Mouse (Mus musculus): Measurements from ENCODE around the gene Slc15a2.

The Slc15a2 gene

DNA sequence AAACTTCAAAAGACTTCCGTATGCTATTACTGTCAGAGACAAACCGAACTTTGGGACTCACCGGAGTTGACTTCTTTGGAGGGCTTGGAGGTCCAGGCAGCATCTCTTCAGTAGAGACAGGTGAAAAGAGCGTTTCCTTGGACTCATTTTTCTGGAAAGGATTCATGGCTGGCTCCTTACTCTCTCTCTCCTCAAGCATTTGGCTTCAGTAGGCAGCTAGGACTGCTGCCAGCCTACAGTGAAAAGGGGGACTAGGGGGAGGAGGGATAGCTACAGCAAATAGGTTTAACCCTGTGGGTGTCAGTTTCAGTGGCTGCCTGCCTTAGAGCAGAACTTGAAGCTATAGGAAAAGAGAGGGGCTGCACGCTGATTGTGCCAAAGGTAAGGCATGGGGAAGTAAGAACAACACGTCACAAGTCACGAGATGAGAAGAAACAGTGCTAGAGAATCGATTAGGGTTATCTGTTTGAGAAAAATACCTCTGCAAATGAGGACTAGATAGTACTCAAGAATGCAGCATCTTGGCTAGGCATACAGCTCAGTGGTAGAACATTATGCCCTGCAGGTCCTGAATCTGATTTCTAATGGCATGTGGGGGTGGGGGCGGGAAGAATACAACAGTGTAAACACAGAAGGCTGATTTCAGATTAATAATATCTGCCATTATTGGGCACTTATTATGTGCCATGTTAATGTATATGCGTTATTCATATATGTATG lies at the start of gene Slc15a2:
Gene Slc15a2 (minus strand): TSS at position 369 of the 720 bp plus-strand sequence.
- no peak for DNase-seq (ENCODE audit: low spot score in 2 of 2)

DNA sequence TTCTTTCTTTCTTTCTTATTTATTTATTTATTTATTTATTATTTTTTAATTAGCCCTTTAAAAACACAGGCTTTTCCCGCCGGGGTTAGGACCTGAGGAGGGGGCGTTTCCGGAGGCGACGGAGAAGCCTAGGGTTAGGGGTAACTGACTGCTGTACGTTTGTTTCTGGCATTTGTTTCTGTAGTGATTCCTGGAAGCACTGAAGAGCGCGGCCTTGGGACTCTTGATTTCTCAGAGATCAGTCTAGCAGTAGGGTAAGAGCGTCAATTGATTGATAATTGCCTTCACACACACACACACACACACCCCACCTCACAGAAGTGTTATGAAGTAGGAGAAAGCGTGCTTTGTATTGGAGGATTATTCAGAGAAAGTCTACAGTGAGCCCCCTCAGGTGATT lies 44.1 kb upstream of the Slc15a2 start:
- DNase-seq (ENCODE audit: low spot score in 2 of 2) = no peak

DNA sequence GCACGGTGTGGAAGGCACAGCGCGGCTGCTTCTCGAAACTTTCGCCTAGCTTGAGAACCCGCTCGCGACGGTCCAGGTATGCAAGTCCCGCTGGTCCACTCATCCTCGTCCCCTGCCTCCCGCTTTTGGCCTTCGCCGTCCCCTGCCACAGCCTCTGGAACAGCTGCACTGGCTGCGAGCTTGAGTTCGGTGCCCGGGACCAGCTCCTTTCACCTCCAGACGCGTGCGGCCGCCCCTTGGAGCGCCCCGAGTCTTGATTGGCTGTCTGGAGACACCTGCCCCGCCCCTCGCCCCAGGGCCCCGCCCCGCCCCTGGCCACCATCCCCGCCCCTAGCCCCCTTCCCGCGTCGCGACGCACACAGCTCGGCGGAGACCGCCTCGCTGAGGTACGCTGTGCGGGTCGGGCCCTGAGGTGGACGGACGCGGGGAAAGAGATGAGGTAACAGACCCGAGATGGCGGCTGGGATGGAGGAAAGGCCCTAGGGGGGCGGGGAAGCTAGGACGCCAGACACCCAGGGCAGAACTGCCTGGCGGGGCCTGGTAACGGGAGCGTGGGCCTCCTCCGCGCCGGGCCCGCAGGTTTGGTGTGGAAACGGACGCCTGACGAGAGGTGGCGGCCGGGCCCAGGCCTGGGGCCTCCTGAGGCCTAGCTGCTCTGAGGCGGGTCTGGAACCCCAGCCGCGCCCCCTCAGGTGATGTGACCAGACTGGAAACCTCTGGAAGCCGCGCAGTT lies 43.5 kb upstream of the Slc15a2 start, which contains the start of gene Iqcb1:
Gene Iqcb1 (plus strand): TSS at position 332 of the 733 bp plus-strand sequence.
- peak; percentile 73 to 78 for DNase-seq (ENCODE audit: low spot score in 2 of 2)

DNA sequence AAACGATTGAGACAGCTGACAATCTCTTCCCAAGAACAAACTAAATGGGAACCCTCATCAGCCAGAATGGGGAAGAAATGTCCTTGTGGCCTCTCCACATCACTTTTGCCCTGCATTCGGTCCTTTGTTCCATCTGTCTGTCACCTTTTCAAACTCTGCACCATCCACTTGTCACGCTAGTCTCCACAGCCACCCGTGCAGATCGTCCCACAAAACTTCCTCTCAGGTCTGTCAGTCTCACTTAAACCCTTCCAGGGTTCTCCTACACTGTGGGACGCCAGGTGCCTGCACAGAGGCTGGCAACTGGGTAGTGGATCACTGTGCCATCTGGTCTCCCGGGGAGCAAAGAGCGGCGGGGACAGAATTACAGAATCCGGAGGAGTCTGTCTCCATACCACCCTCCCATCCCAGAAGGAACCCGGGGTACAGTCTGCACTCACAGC lies 42.9 kb upstream of the Slc15a2 start:
- no peak for DNase-seq (ENCODE audit: low spot score in 2 of 2)

DNA sequence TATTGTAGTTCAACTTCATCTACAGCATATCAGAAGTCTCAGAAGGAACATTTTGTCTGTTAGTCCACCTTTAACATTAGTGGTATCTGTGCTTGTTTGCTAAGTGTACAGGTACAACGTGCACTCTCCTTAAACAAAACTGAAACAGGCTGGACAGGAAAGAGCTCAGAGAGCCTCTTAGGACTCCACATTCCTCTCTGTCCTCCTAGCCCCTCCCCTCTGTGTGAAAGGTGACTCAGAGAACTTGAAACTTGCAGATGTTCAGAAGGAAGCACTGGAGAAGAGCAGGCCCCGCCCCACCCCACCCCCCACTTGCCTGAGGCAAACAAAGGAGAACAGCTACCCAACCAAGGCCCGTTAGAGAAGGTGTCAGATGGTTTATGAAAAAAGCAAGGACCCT lies 36.7 kb upstream of the Slc15a2 start:
- no peak for DNase-seq (ENCODE audit: low spot score in 2 of 2)

DNA sequence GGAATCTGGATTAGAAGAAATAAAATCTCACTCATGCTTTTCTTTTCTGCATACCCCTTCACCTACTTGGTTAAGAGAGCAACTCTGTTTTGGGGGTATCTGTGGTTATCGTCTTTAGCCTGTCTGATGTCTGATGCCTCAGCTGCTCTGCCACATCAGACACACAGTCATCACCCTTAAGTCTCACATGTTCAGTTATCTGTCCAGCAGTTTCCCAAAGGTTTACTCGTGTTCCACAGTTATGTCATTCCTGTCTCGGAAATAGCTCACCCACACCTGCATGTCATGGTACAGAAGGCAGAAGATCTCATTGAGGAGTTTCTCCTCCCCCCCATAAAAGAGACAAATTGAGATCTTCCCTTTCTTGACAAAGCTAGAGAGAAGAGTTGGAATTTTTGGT lies 36.0 kb upstream of the Slc15a2 start:
- no peak for DNase-seq (ENCODE audit: low spot score in 2 of 2)

DNA sequence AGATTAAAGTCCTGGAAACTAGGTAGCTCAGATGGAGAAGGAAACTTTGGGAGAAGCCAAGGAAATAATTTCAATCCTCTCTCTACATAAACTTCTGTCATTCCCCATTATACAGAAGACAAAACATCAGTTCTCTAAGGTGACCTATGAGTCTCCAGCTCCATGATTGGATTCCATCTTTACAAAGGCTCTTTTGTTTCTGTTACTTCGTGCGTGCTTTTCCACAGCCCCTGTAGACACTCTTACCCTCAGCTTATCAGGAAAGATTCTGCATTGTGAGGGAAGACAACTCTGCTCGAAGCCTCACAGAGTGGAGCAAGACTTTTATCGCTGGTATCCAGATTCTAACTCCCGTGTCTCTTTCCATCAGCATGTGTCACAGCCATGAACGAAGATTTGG lies 35.3 kb upstream of the Slc15a2 start:
- no peak for DNase-seq (ENCODE audit: low spot score in 2 of 2)

DNA sequence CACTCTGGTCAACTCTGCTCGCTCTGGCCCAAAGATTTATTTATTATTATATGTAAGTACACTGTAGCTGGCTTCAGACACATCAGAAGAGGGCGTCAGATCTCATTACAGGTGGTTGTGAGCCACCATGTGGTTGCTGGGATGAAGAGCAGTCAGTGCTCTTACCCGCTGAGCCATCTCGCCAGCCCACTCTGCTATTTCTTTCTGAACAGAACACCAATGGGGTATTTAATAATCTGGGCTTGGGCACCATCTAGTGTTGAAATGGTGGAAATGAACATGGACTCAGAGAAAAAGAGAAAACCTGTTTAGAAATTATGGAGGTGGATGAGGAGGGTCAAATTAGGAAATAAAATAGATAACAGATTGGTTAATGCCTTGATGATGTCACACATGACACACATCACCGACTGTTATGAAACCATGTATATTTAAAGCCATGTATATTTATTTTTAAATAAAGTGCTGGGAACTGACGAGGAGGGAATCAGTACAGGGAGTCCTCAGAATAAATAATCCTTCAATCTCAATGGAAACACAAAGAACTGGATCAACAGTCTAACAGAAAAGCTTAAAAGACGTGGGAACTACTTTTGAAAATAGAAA lies 32.7 kb upstream of the Slc15a2 start:
- peak in 1 of 2 experiments; percentile 56 for DNase-seq (ENCODE audit: low spot score in 2 of 2)

DNA sequence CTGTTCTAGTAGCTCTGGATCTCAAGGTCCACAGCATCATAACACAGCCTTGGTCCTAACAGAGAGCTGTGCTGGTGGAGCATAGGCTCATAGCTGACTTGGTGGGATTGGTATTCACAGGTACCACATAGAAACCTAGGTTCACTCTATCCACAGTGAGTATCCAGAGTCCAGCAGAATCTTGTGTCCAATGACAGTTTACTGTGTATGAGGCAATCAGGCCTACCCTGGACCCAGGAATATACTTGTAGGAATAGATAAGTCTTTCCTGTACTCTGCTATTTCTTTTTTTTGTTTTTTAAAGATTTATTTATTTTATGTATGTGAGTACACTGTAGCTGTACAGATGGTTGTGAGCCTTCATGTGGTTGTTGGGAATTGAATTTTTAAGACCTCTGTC lies 32.2 kb upstream of the Slc15a2 start:
- DNase-seq (ENCODE audit: low spot score in 2 of 2) = no peak

DNA sequence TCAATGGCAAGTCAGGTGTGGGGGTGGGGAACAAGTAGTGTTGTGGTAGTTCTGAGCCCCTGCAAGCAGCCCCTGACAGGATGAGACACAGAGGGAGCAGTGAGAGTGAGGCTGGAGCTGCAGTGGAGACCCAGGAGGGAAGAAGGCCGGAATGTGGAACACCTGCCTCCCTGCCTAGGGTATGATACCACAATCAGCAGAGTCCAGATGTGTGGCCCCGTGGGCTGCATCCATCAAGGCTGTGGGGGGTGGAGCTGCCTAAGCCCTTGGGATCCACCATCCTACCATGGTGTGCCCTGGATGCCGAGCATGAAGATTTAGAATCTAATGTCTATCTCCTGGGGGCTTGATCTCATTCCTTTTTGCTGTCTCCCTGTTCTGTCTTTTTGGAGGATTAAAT lies 28.9 kb upstream of the Slc15a2 start:
- no peak for DNase-seq (ENCODE audit: low spot score in 2 of 2)

DNA sequence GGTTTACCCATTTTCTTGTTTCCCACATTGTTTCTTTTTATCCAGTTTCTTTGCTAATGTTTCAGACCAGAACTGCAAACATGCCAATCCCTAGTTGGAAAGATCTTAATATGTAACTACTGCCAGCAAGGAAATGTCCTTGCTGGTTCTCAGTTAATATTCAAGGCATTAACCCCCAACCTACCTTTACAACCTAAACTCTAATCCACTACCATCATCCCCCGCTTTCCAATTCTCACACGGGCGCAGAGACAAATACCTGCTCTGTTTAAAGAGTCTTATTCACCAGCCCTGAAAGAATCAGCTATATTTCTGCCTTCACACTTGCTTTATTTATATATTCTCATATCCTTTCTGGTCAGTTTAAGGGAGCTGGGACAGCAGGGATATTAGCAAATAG lies 23.9 kb upstream of the Slc15a2 start:
- no peak for DNase-seq (ENCODE audit: low spot score in 2 of 2)

DNA sequence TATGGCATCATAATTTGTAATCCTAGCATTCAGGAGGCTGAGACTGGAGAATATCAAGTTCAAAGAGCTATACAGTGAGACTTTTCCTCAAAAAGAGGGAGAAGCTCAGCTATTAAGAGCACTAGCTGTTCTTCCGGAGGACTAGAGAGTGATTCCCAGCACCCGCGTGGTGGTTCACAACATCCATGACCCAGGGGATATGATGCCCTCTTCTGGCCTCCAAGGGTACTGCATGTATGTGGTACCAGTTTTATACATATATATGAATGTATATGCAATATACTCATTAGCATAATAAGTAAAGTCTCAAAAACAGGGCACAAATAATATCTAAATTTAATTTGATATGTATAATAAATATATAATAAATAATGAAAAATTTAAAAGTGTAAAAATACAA lies 17.6 kb upstream of the Slc15a2 start:
- no peak for DNase-seq (ENCODE audit: low spot score in 2 of 2)

DNA sequence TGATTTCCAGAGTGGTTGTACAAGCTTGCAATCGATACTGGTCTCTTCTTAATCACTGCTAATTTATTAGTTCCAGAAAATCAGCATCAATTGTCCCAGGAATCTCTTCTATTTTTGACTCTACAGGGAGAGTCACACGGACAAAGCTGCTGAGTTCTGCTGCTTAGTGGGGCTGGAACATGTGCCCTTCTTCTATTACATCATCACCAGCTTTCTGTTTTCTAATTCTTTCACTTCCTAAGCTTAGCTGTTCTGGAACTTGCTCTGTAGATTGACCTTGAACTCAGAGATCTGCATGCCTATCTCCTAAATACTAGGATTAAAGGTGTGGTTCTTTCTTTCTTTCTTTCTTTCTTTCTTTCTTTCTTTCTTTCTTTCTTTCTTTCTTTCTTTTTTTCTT lies 13.6 kb upstream of the Slc15a2 start:
- no peak for DNase-seq (ENCODE audit: low spot score in 2 of 2)

DNA sequence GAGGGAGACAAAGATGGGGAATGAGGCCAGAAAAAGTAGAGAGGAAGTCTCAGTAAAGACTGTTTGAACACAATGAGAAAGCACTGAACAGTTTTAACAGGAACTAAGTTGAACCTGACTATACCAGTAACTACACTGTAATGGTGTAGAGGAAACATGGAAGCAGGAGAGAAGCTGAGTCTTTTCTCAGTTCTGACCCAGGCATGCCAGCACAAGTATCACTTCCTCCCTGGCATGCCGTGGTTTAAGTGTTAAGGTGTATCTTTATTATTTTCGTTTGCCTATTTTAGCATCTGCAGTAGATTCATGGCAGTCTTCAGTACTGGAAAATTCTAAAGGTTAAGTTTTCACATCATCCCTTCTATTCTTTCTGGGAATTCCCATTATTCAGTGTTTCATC lies 10.2 kb upstream of the Slc15a2 start:
- no peak for DNase-seq (ENCODE audit: low spot score in 2 of 2)

DNA sequence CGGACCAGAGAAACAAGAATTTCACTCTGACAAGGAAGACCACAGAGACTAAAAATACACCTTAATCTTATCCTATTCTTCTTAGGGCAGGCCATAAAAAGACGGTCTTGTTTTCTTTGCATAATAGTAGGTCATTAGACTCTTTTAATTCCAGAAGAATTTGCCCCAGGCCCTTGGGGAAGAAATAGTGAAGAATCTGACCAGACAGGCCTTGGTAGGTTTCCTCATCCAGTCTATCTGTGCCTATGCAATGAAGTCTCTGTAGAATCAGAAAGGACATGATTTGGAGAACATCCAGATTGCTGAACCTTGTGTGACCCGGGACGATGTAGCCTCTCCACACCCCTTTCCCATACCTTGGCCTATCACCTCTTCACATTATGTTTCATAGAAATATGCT lies 5.4 kb upstream of the Slc15a2 start:
- DNase-seq (ENCODE audit: low spot score in 2 of 2) = no peak

DNA sequence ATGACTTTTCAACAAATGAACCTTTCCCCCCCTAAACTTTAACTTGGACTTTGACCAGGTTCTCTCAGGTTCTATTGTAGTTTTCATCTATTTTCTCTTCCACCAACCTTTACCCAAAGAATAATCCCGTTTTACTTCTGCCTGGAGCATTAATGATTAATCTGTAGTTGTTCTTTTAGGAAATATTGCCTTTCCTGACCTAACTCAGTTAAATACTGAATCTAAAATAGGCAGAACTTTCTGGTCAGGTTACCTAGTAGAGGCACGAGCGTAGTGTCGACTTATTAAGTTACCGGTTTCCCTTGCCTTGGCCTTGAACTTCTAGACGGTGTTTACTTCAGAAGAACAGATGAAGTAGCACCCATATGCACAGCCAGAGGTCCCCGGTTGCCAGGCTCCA lies 1.7 kb upstream of the Slc15a2 start:
- DNase-seq (ENCODE audit: low spot score in 2 of 2) = no peak

DNA sequence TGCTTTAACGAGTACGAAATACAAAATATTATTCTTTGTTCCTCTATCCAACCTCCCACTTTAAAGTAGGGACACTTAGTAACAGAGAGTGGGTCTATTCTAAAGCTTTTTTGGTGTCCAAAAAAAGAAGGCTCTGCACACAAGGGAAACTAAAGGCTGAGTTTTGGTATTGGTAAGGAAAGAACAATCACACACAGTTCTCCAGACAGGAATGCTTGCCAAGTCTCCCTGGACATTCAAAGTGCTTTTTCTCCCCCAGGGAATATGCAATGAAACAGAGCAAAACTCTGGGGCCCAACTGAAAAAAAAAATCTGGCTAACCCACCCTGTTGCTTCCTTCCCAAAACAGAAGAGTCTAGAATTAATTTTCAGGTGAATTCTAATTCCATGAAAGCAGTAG lies 616 bp downstream of the Slc15a2 start:
- DNase-seq (ENCODE audit: low spot score in 2 of 2) = no peak

DNA sequence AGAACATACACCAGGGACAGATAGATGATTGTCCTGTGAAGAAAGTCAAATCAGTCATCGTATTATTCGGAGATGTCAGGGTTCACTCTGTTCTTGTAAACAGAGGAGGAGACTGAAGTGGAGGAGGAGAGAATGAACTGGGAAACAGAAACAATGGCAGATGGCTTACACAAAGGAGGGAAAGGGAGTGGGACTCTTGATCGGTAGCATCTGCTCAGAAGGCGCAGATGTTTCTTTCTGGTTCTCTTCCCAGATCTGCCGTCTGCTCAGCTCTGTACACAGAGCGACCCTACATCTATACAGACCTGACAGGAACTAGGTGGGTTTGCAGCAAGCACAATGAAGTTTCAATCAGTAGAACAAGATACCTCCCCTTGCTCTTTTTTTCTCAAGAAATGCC lies 9.1 kb downstream of the Slc15a2 start:
- no peak for DNase-seq (ENCODE audit: low spot score in 2 of 2)

DNA sequence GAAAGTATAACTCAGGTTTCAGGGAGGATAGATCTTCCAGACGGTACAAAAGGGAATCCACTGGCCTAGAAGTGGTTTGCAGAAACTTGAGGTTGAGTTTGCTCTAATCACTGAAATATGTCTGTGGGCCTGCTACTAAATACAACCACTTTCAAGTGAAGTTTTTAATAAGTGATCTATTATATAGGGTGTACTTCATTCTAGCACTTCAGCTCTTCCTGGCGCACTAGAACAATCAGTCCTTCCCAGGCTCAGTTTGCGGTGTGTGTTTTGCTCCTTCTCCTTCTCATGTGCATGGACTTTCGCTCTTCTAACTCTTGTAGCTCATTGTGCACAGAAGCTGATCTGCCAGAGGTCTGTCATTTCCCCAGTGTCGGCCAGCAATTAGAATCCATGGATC lies 11.8 kb downstream of the Slc15a2 start:
- no peak for DNase-seq (ENCODE audit: low spot score in 2 of 2)

DNA sequence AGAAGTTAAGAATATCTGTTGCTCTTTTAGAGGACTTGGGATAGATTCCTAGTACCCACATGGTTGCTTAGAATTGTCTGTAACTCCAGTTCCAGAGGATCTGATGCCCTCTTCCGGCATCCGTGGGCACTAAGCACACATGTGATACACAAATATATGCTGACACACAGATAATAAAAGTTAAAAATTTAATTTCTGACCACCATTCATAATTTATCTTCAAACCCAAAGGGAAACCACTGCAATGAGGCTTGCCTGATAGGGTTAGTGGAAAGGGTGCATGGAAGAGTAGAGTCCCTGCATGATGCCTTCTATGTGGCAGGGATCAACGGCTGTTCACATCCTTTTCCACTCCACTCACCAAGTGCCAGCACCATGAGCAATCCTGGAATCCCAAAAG lies 13.1 kb downstream of the Slc15a2 start:
- no peak for DNase-seq (ENCODE audit: low spot score in 2 of 2)

DNA sequence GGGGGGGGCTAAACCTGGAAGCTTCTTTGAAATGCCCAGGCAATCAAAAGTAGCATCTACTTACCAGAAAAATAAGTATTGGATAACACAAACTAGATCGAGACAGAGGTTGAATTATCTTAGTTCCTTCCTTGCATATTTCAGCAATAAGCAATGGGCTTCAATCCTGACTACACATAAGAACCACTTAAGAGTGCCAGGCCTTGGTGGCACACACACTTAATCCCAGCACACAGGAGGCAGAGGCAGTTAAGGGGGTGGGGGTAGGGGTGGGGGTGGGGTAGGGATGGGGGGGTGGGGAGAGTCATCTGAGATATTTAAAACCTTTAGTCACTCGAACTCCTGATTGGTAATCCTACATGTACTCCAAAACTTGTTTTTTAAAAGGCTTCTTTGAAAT lies 13.5 kb downstream of the Slc15a2 start:
- DNase-seq (ENCODE audit: low spot score in 2 of 2) = no peak

DNA sequence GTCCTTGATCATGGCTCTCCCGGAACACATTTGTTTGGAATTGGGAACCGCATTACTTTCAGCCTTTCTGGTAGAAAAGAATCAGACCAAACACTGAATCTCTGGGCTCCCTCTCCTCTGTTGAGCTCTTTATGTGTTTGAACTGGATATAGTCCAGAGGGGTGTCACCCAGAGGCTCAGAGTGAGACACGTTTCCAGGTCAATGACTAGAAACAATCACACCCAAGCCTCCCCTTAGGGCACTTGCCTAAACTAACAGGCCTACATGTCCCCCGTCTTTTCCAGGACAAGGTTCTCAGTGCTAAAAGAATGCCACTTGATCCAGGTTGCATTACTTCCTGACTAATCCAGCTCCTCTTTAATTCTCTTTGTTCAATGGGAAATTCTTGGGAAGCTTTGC lies 13.9 kb downstream of the Slc15a2 start:
- no peak for DNase-seq (ENCODE audit: low spot score in 2 of 2)

DNA sequence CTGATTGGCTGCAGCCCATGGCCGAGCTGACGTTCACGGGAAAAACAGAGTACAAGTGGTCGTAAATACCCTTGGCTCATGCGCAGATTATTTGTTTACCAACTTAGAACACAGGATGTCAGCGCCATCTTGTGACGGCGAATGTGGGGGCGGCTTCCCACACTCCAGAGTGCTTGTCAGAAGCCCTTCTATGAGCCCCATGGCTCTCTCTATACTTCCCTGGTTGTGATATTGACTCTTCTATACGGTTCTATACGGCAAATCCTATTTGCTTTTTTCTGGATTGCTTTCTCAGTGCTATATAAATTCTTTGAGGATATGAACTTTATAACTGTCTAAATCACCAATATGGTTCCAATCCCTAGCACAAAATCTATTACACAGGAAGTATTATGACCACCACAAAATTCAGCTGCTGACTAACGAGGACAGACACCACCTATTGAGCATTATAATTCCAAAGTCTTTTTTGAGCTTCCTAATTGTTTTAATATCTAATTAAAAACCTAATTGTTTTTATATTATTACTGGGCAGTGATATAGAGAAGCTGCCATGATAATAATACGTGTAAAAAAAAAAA lies 14.5 kb downstream of the Slc15a2 start:
- DNase-seq (ENCODE audit: low spot score in 2 of 2) = no peak
